Mouse (Mus musculus): ENCODE results near the gene Tmem163.

- TF ChIP-seq POLR2AphosphoS5 (IDR thresholded peaks at IDR 0.05; ENCODE audit: insufficient replicate concordance, low read depth, low read length) (no peak), CTCF (IDR thresholded peaks at IDR 0.05; ENCODE audit: low read depth, low read length) (no peak), GATA1 (IDR thresholded peaks at IDR 0.05; ENCODE audit: borderline replicate concordance, low read length) (no peak)
Measured at GRCm38 (mm10) chr1:127464041-127464440, 215.3 kb downstream of the Tmem163 start.

Data from G1E (cell line).